Mouse (Mus musculus) left cerebral cortex, adult 9 months (tissue): ENCODE results near the gene Pcbp4.

Source experiments
- DNase-seq, 2 experiments: peaks; one replicate each; pipeline ENCODE4 v3.0.0; 2022; ENCODE audit warnings: low spot score in 2 of 2

The Pcbp4 gene

DNA sequence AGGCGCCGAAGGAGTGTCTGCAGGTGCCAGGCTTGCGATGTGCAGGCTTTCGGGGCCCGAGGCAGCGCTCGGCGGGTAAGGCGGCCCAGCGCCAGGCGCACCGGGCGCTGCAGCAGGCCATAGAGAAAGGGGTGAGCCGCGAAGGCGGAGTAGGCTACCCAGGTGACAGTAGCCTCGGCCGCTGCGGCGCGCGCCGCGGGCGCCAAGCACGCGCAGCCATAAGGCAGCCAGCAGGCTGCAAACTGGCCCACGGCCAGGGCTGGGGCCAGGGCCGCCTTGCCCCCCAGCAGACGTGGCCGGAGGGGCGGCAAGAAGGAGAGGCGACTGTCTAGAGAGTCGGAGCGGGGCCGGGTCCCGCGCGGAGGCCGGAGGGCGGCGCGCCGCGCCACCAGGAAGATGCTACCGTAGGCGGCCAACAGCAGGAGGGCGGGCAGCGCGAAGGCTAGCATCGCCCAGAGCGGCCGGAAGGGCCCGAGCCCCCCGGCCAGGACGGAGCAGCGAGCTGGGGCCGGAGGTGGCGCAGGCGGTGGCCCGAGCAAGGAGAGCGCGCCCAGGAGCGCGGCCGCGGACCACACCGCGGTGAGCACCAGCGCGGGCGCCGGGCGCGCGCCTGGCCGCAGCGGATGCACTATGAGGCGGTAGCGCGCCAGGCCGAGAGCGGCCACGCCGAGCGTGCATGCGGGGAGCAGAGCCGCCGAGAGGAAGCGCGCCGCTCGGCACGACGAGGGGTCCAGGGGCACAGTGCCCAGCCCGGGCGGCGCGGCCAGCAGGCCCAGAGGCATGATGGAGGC lies 11.9 kb downstream of the Pcbp4 start:
- DNase-seq = peak in 1 of 2 experiments; percentile 73

DNA sequence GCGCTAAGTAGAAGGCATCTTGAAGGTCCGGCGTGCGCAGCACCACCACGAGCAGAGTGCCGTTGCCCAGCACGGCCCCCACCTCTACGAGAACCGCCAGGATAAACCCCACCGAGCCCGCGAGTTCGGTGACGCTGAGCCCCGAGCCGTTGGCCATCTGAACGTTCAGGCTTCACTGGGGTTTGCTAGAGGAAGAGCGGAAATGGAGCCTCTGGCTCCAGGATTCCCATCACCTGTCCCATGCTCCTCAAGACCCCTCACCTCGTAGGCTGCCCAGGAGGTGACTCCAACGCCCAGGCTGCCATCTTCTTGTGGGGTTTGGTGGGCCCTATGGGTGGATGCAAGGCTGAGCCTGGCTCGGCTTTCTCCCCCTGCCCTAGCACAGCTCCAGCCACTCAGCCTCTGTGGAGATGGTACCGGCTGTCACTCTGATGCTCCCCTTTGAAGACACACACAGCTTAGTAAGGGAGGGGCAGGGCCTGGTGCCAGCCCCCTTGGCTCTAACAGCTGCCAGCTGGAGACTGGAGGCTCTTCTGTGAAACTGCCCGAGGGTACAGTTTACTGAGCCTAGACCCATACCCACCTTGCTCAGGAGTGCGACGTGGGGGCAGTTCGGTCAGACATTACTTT lies 12.6 kb downstream of the Pcbp4 start, which contains the start of gene Gpr62:
Gene Gpr62, minus strand, starts transcription at position 368 of the 630 bp plus-strand sequence.
- peak in 1 of 2 experiments; percentile 77 for DNase-seq

DNA sequence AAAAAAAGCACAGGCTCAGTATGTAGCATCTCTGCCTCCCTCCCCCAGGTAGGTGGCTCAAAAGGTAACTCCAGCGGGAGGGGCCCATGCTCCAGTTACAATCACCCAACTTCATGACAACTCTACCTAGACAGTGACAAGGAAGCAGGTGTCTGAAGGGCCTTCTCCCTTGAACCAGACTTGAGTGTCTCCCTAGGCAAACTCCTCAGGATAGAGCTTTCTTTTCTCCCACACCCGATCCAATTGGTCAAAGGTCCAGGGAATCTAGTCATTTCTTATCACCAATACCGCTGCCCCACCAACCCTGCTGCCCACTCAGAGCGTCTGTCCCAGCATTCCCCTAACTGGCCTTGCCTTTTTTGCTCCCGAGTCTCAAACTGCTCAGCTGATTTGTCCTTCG lies 13.6 kb downstream of the Pcbp4 start:
- DNase-seq = no peak

DNA sequence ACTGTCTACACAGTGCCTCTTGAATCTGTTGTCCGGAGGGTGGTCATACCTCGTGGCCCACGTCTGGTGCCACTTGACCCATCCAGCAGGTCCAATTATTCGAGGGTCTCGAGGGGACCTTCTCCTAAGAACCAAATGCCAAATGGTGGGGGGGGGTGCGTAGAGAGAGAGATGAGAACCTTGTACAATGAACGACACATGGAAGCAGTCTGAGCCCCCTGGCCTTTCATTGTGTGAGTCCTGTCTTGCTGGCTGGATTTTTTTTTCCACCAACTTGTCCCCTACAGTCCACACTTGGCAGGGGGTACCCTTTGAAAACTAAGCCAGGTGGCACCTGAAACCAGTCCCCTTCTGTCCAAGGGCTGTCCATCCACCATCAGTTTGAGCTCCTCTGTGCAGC lies 14.7 kb downstream of the Pcbp4 start:
- DNase-seq = no peak

DNA sequence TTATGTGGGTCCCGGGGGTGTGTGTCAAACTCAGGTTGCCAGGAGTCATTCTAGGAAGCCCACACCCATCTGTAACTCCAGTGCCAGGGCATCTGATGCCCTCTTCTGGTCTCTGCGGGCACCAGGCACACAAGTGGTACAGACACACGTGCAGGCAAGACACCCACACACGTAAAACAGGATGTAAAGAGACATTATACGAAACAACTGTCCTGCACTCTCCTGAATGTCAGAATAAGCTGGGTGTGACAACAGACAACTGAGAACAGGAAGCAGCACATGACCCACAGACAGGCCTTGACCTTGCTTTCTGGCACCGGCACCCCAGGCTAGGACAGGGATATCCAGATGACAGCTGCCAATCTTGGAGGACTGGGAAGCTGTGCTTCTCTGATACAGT lies 16.2 kb downstream of the Pcbp4 start:
- no peak for DNase-seq

DNA sequence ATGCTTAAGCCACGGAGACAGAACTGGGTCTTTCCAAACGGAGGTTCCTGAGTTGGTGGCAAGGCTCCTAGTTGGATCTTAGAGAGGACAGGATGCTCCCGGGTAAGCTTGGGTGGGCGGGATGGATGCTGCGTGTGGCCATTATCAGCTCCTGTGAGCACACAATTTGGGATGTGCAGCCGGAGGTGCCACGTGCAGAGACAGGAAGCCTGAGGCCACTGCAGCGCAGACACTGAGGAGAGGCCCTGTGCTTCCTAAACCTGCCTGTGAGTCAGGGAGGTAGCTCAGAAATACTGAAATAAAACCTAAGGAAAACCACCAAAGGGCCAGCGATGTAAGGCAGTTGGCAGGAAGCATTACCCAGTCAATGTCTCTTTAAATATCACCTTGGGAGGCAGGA lies 16.7 kb downstream of the Pcbp4 start:
- no peak for DNase-seq

DNA sequence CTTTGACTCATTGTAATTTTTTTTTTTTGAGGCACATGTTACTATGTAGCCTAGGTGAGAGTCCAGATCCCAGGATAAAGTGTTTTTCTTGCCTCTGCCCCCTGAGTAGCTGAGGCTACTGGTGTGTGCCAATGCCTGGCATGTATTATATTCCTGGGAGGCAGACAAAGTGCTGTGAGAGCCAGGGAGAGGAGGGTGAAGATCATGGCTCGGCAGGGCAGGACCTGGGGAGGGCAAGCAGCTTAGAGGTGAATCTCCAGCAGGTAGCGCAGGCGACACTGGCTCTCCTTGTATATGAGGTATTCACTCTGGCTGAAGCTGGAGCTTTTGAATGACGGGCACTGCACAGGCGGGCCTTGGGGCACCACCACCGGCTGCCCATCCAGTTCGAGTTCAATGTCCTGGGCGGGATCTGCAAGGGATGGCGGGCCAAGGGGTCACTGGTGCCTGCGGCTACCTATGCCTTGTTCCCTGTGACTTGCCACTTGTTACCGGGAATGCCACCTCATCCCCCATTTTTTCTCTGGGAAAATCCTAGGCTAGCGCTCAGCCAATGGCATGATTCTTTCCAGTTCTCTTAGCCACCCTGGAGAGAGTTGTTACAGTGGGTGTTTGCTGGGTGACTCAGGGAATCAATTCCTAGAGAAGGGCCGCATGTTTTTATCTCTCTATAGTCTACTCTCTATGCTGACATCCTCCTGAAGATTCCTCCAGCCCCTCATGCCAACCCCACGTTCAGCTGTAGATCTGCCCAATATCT lies 18.1 kb downstream of the Pcbp4 start:
- no peak for DNase-seq

DNA sequence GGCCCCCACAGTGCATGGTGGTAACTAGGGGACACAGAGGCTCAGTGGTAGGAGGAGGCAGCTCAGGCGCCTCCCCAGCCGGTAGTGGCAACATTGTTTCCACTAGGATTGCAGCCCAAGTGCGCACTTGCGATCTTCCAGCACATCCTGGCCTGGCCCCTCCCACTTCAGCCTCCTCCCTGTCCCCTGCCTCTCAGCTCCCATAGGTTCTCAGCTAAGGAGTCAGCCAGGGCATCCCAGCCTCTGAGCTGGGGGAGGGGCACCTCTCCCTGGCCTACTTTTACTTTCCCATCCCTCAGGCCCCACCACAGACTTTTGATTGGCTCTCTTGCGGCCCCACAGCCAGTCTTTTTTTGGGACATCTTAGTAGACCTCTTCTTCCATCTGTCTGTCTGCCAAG lies 18.8 kb downstream of the Pcbp4 start:
- DNase-seq = no peak

DNA sequence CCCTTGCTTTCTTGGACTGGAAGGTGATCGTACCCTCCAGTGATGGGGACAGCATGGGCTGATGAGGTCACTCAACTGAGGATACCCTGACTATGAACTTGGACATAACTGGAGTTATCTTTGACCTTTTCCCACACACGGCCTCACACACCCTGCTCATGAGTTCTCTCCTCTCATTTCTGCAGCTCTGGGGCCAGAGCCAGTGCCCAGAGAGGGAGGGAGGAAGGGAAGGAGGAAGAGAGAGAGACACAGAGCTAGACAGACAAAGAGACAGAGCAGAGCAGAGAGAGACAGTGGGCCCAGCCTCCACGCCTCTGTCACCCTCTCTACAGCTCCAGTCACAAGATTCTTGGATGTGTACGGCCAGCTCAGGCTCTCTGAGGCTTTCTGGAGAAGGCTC lies 19.2 kb downstream of the Pcbp4 start:
- no peak for DNase-seq

DNA sequence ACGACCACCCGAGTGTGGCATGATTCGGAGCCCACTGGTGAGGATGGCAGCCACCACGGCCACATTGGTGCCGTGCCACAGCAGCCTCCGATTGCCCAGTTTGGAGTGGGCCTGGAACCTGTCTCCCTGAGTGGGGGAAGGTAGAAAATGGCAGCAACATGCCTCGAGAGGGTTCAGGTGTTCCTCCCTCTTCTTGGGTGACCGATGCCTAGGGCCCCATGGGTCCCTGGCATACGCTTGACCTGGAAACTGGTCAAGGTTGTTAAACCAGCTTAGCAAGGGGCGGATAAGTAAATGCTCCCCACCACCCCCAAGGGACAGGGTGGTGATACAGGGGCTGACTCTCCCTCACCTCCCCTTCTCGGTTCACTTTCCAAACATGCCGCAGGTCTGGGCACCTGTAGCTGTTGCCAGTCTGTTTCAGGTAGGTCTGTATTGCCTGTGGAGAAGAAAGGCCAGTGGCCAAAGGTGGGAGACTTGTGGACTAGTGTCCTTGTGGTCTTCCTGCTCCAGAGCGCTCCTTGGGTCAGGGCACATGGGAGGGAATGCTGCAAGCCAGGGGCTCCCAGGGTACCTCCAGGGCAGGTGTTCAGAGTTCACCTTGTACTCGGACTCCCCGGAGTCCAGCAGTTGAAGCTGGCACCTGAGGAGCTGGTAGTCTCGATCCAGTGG lies 20.1 kb downstream of the Pcbp4 start:
- DNase-seq = peak; percentile 3 to 4

DNA sequence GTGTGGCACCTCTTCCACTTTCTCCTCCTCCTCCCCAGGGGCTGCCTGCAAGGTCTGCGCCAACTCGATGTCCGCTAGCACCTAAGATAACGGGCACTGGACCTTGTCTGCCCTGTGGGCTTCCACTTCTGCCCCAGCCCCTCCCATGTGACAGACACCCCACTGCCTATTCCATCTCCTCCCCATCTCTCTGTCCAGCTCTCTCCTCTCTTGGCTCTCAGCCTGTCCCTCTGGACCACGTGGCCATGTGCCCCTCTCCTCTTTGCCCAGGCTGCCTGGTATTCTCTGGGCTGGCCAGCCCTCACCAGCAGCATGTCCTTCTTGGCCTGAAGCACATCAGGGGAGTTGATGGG lies 20.6 kb downstream of the Pcbp4 start:
- peak; percentile 4 to 7 for DNase-seq

DNA sequence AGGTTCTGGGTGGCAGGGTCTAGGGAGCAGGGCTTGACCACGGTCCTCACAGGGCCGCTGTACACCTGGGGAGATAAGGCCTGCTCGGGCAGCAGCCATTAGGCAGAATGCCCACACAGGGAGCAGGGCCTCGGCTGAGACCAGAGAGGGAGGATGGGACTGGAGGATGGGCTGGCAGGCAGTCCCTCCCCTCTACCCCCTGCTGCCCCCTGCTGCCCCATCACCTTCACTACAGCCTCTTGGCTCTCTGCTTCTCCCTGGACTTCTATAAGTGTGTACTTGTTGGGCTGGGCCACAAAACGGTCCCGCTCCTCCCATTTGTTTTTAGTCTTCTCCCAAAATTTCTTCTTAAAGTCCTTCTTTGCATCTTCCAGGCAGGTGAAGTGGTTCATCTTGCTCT lies 21.4 kb downstream of the Pcbp4 start:
- peak in 1 of 2 experiments; percentile 69 for DNase-seq

DNA sequence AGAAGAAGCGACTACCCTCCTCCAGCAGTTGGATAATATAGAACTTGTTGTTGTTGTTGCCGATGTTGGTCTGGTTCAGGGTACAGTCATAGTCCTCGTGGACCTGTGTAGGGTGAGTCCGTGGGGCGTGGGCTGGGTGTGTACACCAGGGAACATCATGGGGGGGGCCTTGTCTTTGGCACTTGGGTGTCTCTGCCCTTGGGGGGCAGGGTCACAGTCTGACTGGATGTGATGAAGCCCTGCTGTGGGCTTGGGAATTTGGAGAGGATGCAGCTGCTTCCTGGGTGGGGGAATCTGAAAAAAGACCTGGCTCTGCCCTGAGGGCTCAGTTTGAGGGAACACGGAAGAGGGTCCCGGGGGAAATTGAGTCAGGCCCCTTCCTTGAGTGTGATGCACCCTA lies 22.0 kb downstream of the Pcbp4 start:
- peak in 1 of 2 experiments; percentile 7 for DNase-seq

DNA sequence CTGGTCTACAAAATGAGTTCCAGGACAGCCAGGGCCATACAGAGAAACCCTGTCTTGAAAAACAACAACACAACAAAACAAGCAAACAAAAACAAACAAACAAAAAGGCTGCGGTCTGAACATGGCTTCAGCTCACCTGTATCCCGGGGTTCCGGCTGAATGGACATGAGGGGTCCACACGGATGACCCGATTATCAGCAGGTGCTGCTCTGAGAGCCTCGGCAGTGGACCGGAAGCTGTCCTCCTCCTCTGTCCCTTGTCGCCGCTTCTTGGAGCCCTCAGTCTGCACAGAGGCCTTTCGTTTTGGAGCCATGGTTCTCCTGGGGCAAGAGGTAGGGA lies 22.5 kb downstream of the Pcbp4 start, which contains the start of gene Rrp9:
Gene Rrp9, plus strand, starts transcription at position 301 of the 339 bp plus-strand sequence.
- peak in 1 of 2 experiments; percentile 3 for DNase-seq

DNA sequence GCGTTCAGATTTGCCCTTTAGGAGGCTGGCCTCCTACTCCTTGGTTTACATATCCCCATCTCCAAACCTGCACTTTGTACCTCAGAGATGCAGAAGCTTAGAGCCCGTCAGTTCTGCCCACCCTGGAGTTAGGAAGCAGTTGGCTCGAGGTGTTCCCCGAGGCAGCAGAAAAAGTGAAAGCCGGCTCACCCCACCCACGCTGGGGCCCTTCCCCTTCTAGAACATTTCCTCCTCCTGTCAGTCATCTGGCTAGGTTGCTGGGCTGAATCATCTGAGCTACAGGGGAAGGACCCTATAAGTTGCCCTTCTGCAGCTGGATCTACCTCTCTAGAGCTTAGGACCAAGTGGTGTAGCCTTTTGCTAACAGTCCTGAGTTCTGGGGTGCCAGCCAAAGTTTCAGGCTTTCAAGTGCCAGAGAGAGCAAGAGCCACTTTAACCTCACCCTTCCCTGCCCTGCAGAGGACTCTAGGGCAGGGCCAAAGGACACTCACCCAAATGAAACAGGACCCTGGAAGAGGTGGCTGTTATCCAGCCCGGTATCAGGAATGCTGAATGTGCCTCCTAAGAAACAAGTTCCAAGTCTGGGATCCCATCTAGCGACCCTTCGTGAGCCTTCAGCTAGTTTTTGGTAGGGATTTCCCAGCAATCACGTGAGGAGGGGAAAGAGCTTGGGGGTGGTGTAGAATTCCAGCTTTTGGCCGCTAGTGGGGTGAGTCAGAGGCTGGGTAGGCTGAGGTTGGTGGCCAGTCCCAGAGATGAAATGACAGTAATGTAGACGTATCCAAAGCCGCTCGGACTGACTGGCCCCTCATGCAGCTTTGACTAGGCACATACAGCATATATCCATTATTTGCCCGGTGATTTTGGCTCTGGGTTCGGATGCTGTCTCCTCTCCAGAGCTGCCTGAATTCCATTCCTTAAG lies 23.2 kb downstream of the Pcbp4 start:
- no peak for DNase-seq

DNA sequence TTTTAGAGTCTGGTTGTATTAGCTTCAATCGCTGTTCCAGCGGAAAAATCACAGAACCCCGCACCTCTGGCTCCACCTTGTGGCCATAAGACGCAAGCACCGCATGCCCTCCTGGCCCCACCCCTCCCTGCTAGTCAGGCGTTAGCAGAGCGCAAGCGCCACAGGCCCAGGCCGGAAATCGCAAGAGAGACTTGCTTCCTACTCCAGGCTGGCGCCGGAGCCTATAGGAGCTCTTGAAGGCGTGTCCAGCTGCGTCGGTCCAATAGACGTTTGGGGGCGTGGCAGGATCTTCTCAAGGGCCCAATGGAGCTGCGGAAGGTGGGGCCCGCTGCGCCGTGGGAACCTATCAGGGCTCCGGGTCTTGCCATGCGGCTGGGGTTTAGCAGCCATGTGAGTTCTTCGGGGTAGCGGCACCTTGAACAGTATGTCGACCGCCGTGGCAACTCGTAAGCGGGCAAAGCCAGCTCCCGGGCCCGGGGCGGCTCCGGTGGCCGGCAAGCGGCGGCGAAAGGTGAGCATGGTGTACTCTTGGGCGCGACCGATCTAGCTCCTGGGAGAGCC lies 23.9 kb downstream of the Pcbp4 start, which contains the start of gene Parp3:
Gene Parp3, minus strand, starts transcription at position 26 of the 561 bp plus-strand sequence.
- DNase-seq = peak; percentile 100

DNA sequence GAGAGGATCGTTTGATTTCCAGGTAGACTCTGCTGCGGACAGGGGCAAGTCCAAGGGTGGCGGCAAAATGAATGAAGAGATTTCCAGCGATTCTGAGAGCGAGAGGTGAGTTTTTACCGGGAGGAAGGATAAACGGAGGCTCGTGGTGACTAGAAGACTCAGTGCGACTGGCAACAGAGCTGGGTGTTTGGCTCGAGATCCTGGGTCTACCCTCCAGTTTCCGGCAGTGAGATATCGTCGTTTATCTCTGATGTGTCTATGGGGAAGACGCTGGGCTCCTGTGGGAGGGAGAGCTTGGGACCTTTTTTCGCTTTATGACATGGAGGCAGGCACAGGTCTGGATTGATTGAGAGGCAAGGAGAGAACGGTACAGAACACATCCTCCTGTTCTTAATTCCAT lies 24.6 kb downstream of the Pcbp4 start:
- no peak for DNase-seq

DNA sequence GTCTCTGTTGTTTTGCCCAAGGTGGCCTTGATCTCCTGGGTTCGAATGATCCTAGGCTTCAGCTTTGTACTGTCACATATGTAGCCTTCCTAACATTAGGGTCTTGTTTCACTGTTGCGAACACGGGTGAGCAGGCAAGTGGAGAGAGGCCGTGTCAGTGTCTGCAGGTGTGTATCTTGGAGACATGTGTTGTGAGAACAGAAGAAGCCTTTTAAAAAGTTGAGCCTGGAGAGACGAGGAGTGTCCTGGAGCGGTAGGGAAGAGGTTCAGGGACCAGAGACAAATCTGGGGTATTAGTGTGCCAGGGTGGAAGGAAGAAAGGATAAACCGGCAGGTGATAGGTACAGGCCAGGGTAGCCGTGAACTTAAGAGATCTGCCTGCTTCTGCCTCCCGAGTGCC lies 25.0 kb downstream of the Pcbp4 start:
- peak in 1 of 2 experiments; percentile 1 for DNase-seq

DNA sequence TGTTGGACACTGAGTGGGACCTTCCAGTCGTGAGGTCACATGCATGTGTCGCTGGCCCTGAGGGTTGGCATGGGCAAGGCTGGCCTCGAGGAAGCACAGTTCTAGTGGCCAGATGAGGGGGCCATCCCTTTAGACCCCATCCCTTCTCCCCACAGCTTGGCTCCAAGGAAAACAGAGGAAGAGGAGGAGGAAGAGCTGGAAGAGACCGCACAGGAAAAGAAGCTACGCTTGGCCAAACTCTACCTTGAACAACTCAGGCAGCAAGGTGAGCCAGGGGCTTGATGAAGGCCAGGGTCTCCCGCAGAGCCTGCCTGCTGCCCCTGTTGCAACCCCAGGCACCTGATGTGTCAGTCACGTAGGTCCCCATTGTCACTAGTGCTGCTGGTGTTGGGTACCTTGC lies 27.4 kb downstream of the Pcbp4 start:
- peak in 1 of 2 experiments; percentile 1 for DNase-seq

DNA sequence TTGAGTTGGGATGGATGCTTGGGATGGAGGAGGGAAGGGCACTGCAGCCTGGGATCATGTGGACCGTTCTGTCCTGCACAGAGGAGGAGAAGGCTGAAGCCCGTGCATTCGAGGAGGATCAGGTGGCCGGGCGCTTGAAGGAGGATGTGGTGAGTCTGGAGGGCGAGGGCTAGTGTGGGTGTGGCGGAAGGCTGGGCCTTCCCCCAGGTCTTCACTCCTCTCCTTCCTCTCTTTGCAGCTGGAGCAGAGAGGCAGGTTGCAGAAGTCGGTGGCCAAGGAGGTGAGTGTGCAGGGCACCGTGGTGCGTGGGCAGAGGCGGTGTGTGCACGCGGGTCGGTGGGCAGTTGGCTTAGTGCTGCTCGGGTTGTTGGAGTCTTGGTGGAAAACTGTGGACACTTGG lies 28.0 kb downstream of the Pcbp4 start:
- DNase-seq = peak in 1 of 2 experiments; percentile 0

DNA sequence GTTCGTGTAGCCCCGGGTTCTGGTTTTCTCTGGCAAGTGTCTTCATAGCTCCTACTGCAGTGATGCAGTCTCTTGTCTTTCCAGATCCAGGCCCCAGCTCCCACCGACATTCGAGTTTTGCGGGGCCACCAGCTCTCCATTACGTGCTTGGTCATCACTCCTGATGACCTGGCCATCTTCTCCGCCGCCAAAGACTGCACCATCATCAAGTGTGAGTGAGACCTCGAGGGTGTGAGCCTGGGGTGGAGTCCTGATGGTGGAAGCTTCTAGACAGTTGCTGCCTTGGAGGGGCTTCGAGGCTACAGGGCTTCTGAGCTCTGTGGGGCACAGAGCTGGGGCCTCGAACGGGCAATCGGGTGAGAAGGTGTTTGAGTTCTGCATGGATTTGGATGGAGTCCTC lies 28.6 kb downstream of the Pcbp4 start:
- DNase-seq = no peak
